Mouse (Mus musculus): Measurements from ENCODE around the gene Gm10837. TPM values are rescaled to one million over a fixed set of nuclear protein-coding genes. Genes with fewer than 3 reads are reported as not detected.

Gm10837 gene
- polyA plus RNA-seq, 1 experiment from 2014 or later: 0.95 TPM

- Histone ChIP-seq H3K9ac (peak overlapping the region; percentile 51; the same call in 1 of the 2 replicates), H3K9me3 (ENCODE audit: control insufficient read depth, low read length) (peaks cover 3% of the 10 kb centered on the region; the same call in 1 of the 2 replicates), H3K36me3 (replicated peaks; ENCODE audit: control insufficient read depth, insufficient read depth) (no peaks in the 10 kb centered on the region), H3K4me2 (replicated peaks) (peak overlapping the region; percentile 48), H3K4me3 (replicated peaks; ENCODE audit: low read length) (0 out of 2 replicates have a peak overlapping the region, but pooled peaks have one; percentile 27), H3K27ac (peak overlapping the region; percentile 68; the same call in 1 of the 2 replicates), H3K4me1 (replicated peaks; ENCODE audit: control insufficient read depth, insufficient read depth, low read length) (no peaks in the 10 kb centered on the region), H3K27me3 (ENCODE audit: control insufficient read depth, insufficient read depth, low read length) (peaks cover 77% of the 10 kb centered on the region)
- DNase-seq (ENCODE audit: low spot score) (peak; percentile 65), ATAC-seq (ENCODE audit: low FRiP score) (no peak)
- WGBS: 1% methylated on average over 12 of the region's 12 CpGs
These were observed 536 bp upstream of the Gm10837 start for GRCm38 (mm10) chr14:122489686-122490414.

DNA sequence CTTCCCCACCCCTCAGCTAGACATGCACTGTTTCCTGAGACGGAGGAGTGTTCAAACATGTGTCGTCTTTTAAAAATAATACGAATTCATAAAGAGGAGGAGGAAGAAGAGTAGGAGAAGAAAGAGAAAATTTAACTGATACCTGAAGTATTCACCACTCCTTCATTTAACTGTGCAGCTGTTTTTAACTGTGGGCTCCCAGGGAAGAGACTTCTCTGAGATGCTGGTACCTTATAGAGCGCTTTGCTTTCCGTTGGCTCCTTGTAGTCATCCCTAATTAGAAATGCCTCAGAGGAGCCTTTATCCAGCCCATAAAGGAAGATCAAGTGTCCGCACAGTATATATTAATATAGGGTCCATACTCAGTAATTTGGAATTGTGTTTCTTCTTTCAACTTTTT lies 1.1 kb downstream of the Gm10837 start:
- Histone ChIP-seq H3K4me2 (replicated peaks) (no peak overlapping the region), H3K27me3 (ENCODE audit: control insufficient read depth, insufficient read depth, low read length) (peaks cover 61% of the 10 kb centered on the region), H3K9me3 (ENCODE audit: control insufficient read depth, low read length) (peaks cover 3% of the 10 kb centered on the region; the same call in 1 of the 2 replicates), H3K36me3 (replicated peaks; ENCODE audit: control insufficient read depth, insufficient read depth) (no peaks in the 10 kb centered on the region), H3K4me3 (replicated peaks; ENCODE audit: low read length) (no peak overlapping the region), H3K4me1 (replicated peaks; ENCODE audit: control insufficient read depth, insufficient read depth, low read length) (no peaks in the 10 kb centered on the region), H3K9ac (no peak overlapping the region), H3K27ac (no peak overlapping the region)
- DNase-seq (ENCODE audit: low spot score): no peak
- WGBS: 59% methylated on average over 6 of the region's 6 CpGs
- ATAC-seq (ENCODE audit: low FRiP score): no peak

DNA sequence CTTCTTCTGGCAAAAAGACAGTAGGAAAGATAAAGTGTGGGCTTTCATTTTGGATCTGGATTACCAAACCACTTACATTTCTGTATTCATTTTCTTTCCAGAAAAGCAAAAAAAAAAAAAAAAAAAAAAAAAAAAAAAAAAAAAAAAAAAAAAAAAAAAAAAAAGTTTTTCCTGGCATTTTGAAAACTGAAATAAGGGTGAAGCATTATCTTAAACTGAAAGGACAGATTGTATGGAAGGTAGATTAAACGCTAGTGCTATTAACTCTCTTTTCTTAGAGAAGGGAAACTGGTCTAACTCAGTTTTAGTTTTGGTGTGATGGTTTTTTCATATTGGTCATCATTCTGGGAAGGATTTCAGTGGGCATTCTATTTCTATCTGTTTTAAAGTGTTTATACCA lies 1.6 kb downstream of the Gm10837 start:
- Histone ChIP-seq H3K4me3 (replicated peaks; ENCODE audit: low read length) (no peak overlapping the region), H3K4me2 (replicated peaks) (no peak overlapping the region), H3K27me3 (ENCODE audit: control insufficient read depth, insufficient read depth, low read length) (peaks cover 56% of the 10 kb centered on the region), H3K36me3 (replicated peaks; ENCODE audit: control insufficient read depth, insufficient read depth) (no peaks in the 10 kb centered on the region), H3K4me1 (replicated peaks; ENCODE audit: control insufficient read depth, insufficient read depth, low read length) (no peaks in the 10 kb centered on the region), H3K9me3 (ENCODE audit: control insufficient read depth, low read length) (peaks cover 3% of the 10 kb centered on the region; the same call in 1 of the 2 replicates), H3K27ac (no peak overlapping the region), H3K9ac (no peak overlapping the region)
- no peak for DNase-seq (ENCODE audit: low spot score)
- 64% methylated on average over 1 of the region's 1 CpGs for WGBS
- ATAC-seq (ENCODE audit: low FRiP score): no peak

DNA sequence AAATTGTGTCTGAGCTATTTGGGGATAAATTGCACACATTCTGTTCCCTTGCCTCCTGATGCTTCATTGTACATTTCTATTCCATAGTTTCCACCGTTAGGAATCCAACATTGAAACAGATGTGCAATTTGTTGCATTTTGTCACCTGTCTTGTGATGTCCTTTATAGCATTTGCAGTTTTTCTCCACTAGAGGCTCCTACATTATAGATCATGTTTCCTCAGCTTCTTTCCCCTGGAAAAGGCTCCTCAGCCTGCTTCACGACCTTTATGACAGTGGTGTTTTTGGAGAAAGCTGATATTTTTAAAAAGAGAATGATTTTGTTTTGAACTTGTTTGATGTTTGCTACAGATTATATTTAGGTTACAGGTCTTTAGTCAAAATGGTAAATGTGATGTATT lies 18.7 kb downstream of the Gm10837 start:
- Histone ChIP-seq H3K36me3 (replicated peaks; ENCODE audit: control insufficient read depth, insufficient read depth) (no peaks in the 10 kb centered on the region), H3K4me1 (replicated peaks; ENCODE audit: control insufficient read depth, insufficient read depth, low read length) (no peaks in the 10 kb centered on the region), H3K4me2 (replicated peaks) (no peak overlapping the region), H3K4me3 (replicated peaks; ENCODE audit: low read length) (no peak overlapping the region), H3K27ac (no peak overlapping the region), H3K27me3 (ENCODE audit: control insufficient read depth, insufficient read depth, low read length) (no peaks in the 10 kb centered on the region), H3K9me3 (ENCODE audit: control insufficient read depth, low read length) (no peaks in the 10 kb centered on the region), H3K9ac (no peak overlapping the region)
- 30% methylated on average over 2 of the region's 2 CpGs for WGBS
- DNase-seq (ENCODE audit: low spot score): peak; percentile 64
- no peak for ATAC-seq (ENCODE audit: low FRiP score)

- H3K9ac ChIP-seq: no peak overlapping the region
- DNase-seq (ENCODE audit: low spot score) (no peak), ATAC-seq (ENCODE audit: low FRiP score) (no peak)
- H3K27me3 ChIP-seq (ENCODE audit: control insufficient read depth, insufficient read depth, low read length): no peaks in the 10 kb centered on the region
- H3K4me1 ChIP-seq (replicated peaks; ENCODE audit: control insufficient read depth, insufficient read depth, low read length): no peaks in the 10 kb centered on the region
- no peak overlapping the region for H3K4me2 ChIP-seq (replicated peaks)
- no peaks in the 10 kb centered on the region for H3K36me3 ChIP-seq (replicated peaks; ENCODE audit: control insufficient read depth, insufficient read depth)
- no peaks in the 10 kb centered on the region for H3K9me3 ChIP-seq (ENCODE audit: control insufficient read depth, low read length)
- WGBS: 74% methylated on average over 3 of the region's 3 CpGs
- H3K4me3 ChIP-seq (replicated peaks; ENCODE audit: low read length): no peak overlapping the region
- no peak overlapping the region for H3K27ac ChIP-seq
These were observed 21.1 kb downstream of the Gm10837 start for GRCm38 (mm10) chr14:122511519-122511918.

- 74% methylated on average over 1 of the region's 1 CpGs for WGBS
- DNase-seq (ENCODE audit: low spot score): no peak
These were observed 23.2 kb downstream of the Gm10837 start for GRCm38 (mm10) chr14:122513511-122514036.

GRCm38 (mm10) chr14:122528475-122528874 lies 38.1 kb downstream of the Gm10837 start:
- Histone ChIP-seq H3K27ac (no peak overlapping the region), H3K9ac (no peak overlapping the region), H3K9me3 (ENCODE audit: control insufficient read depth, low read length) (peaks cover 8% of the 10 kb centered on the region), H3K4me2 (replicated peaks) (no peak overlapping the region), H3K27me3 (ENCODE audit: control insufficient read depth, insufficient read depth, low read length) (no peaks in the 10 kb centered on the region), H3K4me1 (replicated peaks; ENCODE audit: control insufficient read depth, insufficient read depth, low read length) (peaks cover 1% of the 10 kb centered on the region; the same call in 1 of the 2 replicates), H3K36me3 (replicated peaks; ENCODE audit: control insufficient read depth, insufficient read depth) (no peaks in the 10 kb centered on the region), H3K4me3 (replicated peaks; ENCODE audit: low read length) (no peak overlapping the region)
- ATAC-seq (ENCODE audit: low FRiP score): no peak
- no peak for DNase-seq (ENCODE audit: low spot score)
- 78% methylated on average over 4 of the region's 4 CpGs for WGBS

More at GRCm38 (mm10) chr14:122513511-122514036, 23.2 kb downstream of the Gm10837 start:
- H3K4me2 ChIP-seq (replicated peaks): no peak overlapping the region
- no peak overlapping the region for H3K4me3 ChIP-seq (replicated peaks; ENCODE audit: low read length)
- H3K27ac ChIP-seq: no peak overlapping the region
- no peaks in the 10 kb centered on the region for H3K36me3 ChIP-seq (replicated peaks; ENCODE audit: control insufficient read depth, insufficient read depth)
- no peaks in the 10 kb centered on the region for H3K27me3 ChIP-seq (ENCODE audit: control insufficient read depth, insufficient read depth, low read length)
- H3K4me1 ChIP-seq (replicated peaks; ENCODE audit: control insufficient read depth, insufficient read depth, low read length): no peaks in the 10 kb centered on the region
- H3K9me3 ChIP-seq (ENCODE audit: control insufficient read depth, low read length): no peaks in the 10 kb centered on the region
- H3K9ac ChIP-seq: no peak overlapping the region
- no peak for ATAC-seq (ENCODE audit: low FRiP score)

DNA sequence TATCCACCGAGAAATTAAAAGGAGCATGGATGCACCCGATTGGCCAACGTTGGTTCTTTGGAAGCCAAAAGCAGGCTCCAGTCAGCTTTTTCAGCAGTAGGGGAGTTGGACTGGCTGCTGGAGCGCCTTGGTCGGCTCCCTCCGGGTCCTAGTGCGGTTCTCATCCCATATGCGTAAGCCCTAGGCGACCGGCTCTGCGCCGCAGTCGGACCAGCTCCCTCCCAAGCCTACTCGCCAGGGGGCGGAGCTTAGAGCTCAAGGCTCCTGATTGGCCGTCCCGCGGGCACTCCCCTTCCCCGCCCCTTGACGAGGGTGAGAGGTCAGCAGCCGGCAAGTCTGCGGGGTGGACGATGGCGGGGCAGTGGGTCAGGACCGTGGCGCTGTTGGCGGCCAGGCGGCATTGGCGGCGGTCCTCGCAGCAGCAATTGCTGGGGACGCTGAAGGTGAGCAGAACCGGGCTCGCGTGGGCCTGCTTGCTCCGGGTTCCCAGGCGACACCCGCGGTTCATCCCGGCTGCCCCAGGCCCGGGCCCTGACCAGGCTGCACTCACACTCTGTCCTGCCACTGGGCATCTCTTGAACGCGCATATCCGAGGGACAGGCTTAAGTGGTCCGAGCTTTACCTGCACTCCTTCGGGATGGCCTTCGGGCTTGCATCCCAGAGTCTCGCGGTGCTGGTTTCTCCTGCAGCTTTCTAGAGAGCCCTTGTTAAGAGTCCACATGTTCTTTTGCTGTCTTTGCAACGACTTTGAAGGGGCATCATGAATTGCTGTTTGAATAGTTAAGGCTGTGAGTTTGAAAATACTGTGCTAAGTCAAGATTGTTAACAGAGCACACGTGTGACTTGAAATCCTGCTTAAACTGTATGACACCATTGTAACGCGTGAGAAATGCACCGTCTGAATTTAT lies 43.9 kb downstream of the Gm10837 start, which contains the start of gene Pcca:
TSS of gene Pcca (plus strand) at position 308 of the 908 bp plus-strand sequence.
- H3K4me1 ChIP-seq (replicated peaks; ENCODE audit: control insufficient read depth, insufficient read depth, low read length): peaks cover 13% of the 10 kb centered on the region
- DNase-seq (ENCODE audit: low spot score) (peak; percentile 92), ATAC-seq (ENCODE audit: low FRiP score) (peak; percentile 100)
- H3K9me3 ChIP-seq (ENCODE audit: control insufficient read depth, low read length): no peaks in the 10 kb centered on the region
- H3K4me3 ChIP-seq (replicated peaks; ENCODE audit: low read length): peak within 1 kb of the TSS; percentile 72
- H3K27ac ChIP-seq: peak within 1 kb of the TSS; percentile 43
- H3K27me3 ChIP-seq (ENCODE audit: control insufficient read depth, insufficient read depth, low read length): no peaks in the 10 kb centered on the region
- H3K4me2 ChIP-seq (replicated peaks): peak within 1 kb of the TSS; percentile 63
- H3K36me3 ChIP-seq (replicated peaks; ENCODE audit: control insufficient read depth, insufficient read depth): no peaks in the 10 kb centered on the region
- WGBS: 1% methylated on average over 54 of the region's 54 CpGs
- H3K9ac ChIP-seq: peak within 1 kb of the TSS; percentile 75

GRCm38 (mm10) chr14:122535986-122536385 lies 45.6 kb downstream of the Gm10837 start:
- no peak overlapping the region for H3K9ac ChIP-seq
- H3K27ac ChIP-seq: no peak overlapping the region
- no peak overlapping the region for H3K4me3 ChIP-seq (replicated peaks; ENCODE audit: low read length)
- 94% methylated on average over 1 of the region's 1 CpGs for WGBS
- no peaks in the 10 kb centered on the region for H3K36me3 ChIP-seq (replicated peaks; ENCODE audit: control insufficient read depth, insufficient read depth)
- H3K9me3 ChIP-seq (ENCODE audit: control insufficient read depth, low read length): no peaks in the 10 kb centered on the region
- ATAC-seq (ENCODE audit: low FRiP score) (no peak), DNase-seq (ENCODE audit: low spot score) (no peak)
- H3K4me2 ChIP-seq (replicated peaks): no peak overlapping the region
- H3K27me3 ChIP-seq (ENCODE audit: control insufficient read depth, insufficient read depth, low read length): no peaks in the 10 kb centered on the region
- H3K4me1 ChIP-seq (replicated peaks; ENCODE audit: control insufficient read depth, insufficient read depth, low read length): peaks cover 13% of the 10 kb centered on the region

Measured in hindbrain, embryonic 14.5 days (tissue).